Mouse (Mus musculus) midbrain, embryonic 13.5 days (tissue): Measurements from ENCODE around the gene Fam114a2. TPM values are rescaled to one million over a fixed set of nuclear protein-coding genes. Genes with fewer than 3 reads are reported as not detected.
A peak's percentile ranks its signal among the peaks of the same experiment; 100 is the strongest.

Experiments used
- ATAC-seq: fragments of 200-750 bp; cut with Nextera tagmentation; 2 replicates; pipeline ENCODE4 v1.8.0; 2017; ENCODE audit warnings: mild to moderate bottlenecking, moderate TSS enrichment, moderate library complexity
- H3K27ac ChIP-seq: fragments of 300-500 bp; sonication (generic); 2 replicates; pipeline ENCODE4 v1.5.1; 2015; ENCODE audit warnings: inconsistent platforms, mild to moderate bottlenecking, moderate library complexity
- H3K27me3 ChIP-seq: fragments of 300-500 bp; sonication (generic); 2 replicates; pipeline ENCODE4 v1.6.1; 2015; ENCODE audit warnings: mild to moderate bottlenecking, inconsistent platforms
- H3K36me3 ChIP-seq: fragments of 300-500 bp; sonication (generic); 2 replicates; pipeline ENCODE4 v1.6.1; 2015; ENCODE audit warnings: mild to moderate bottlenecking, inconsistent platforms
- H3K4me1 ChIP-seq: fragments of 300-500 bp; sonication (generic); replicated peaks from 2 replicates; pipeline ENCODE4 v1.6.1; 2015; ENCODE audit warnings: inconsistent platforms
- H3K4me2 ChIP-seq: fragments of 300-500 bp; sonication (generic); replicated peaks from 2 replicates; pipeline ENCODE4 v1.6.1; 2015; ENCODE audit warnings: moderate library complexity, mild to moderate bottlenecking, inconsistent platforms
- H3K4me3 ChIP-seq: fragments of 300-500 bp; sonication (generic); replicated peaks from 2 replicates; pipeline ENCODE4 v1.5.1; 2015; ENCODE audit warnings: mild to moderate bottlenecking, inconsistent platforms
- H3K9ac ChIP-seq: fragments of 300-500 bp; sonication (generic); replicated peaks from 2 replicates; pipeline ENCODE4 v1.6.1; 2015; ENCODE audit warnings: mild to moderate bottlenecking, inconsistent platforms
- H3K9me3 ChIP-seq: fragments of 300-500 bp; sonication (generic); 2 replicates; pipeline ENCODE4 v1.6.1; 2016; ENCODE audit warnings: mild to moderate bottlenecking, inconsistent platforms
- WGBS: fragments of 180-500 bp; shearing (Covaris S2); methylation state at CpG from one replicate; pipeline ENCODE4 v1.1.7; 2015; 5-methylcytosine and 5-hydroxymethylcytosine counted together
- polyA plus RNA-seq: library from polyadenylated mRNA; unstranded; fragments of >200 nt; fragmentation: Nextera tagmentation; extraction: Ambion mirVana; gene quantifications from 2 replicates; pipeline ENCODE4 v1.2.1, GENCODE M21; 2015

Fam114a2 gene
- polyA plus RNA-seq, 1 experiment from 2014 or later: 93.2 TPM

GRCm38 (mm10) chr11:57468706-57469105 lies 49.7 kb downstream of the Fam114a2 start:
- H3K27ac ChIP-seq: no peak overlapping the region
- 76% methylated on average over 4 of the region's 4 CpGs for WGBS

GRCm38 (mm10) chr11:57467159-57468110 lies 51.0 kb downstream of the Fam114a2 start:
- Histone ChIP-seq H3K9me3 (no peaks in the 10 kb centered on the region), H3K9ac (no peak overlapping the region; the same call in 1 of the 2 replicates), H3K4me3 (no peak overlapping the region), H3K36me3 (no peaks in the 10 kb centered on the region), H3K27me3 (no peaks in the 10 kb centered on the region), H3K27ac (peak overlapping the region; percentile 22; the same call in 1 of the 2 replicates), H3K4me1 (peaks cover 5% of the 10 kb centered on the region; the same call in 1 of the 2 replicates), H3K4me2 (0 out of 2 replicates have a peak overlapping the region, but pooled peaks have one; percentile 10)
- ATAC-seq: peak; percentile 95
- WGBS: 55% methylated on average over 23 of the region's 23 CpGs

More at GRCm38 (mm10) chr11:57468706-57469105, 49.7 kb downstream of the Fam114a2 start:
- H3K9me3 ChIP-seq: no peaks in the 10 kb centered on the region
- no peaks in the 10 kb centered on the region for H3K36me3 ChIP-seq
- no peak overlapping the region for H3K9ac ChIP-seq
- no peak overlapping the region for H3K4me3 ChIP-seq
- H3K4me2 ChIP-seq: no peak overlapping the region
- peaks cover 5% of the 10 kb centered on the region; the same call in 1 of the 2 replicates for H3K4me1 ChIP-seq
- ATAC-seq: no peak
- no peaks in the 10 kb centered on the region for H3K27me3 ChIP-seq

GRCm38 (mm10) chr11:57465844-57466243 lies 52.6 kb downstream of the Fam114a2 start:
- no peaks in the 10 kb centered on the region for H3K27me3 ChIP-seq
- H3K36me3 ChIP-seq: no peaks in the 10 kb centered on the region
- 85% methylated on average over 3 of the region's 3 CpGs for WGBS

GRCm38 (mm10) chr11:57465025-57465424 lies 53.4 kb downstream of the Fam114a2 start:
- H3K36me3 ChIP-seq: no peaks in the 10 kb centered on the region
- no peak overlapping the region for H3K4me3 ChIP-seq
- H3K4me2 ChIP-seq: no peak overlapping the region
- peaks cover 5% of the 10 kb centered on the region; the same call in 1 of the 2 replicates for H3K4me1 ChIP-seq
- H3K9ac ChIP-seq: no peak overlapping the region
- no peak overlapping the region for H3K27ac ChIP-seq
- ATAC-seq: no peak
- H3K27me3 ChIP-seq: no peaks in the 10 kb centered on the region
- WGBS: 39% methylated on average over 8 of the region's 8 CpGs
- H3K9me3 ChIP-seq: no peaks in the 10 kb centered on the region

More at GRCm38 (mm10) chr11:57465844-57466243, 52.6 kb downstream of the Fam114a2 start:
- no peaks in the 10 kb centered on the region for H3K9me3 ChIP-seq
- no peak overlapping the region for H3K27ac ChIP-seq
- H3K9ac ChIP-seq: no peak overlapping the region
- H3K4me2 ChIP-seq: no peak overlapping the region
- peaks cover 5% of the 10 kb centered on the region; the same call in 1 of the 2 replicates for H3K4me1 ChIP-seq
- ATAC-seq: no peak
- H3K4me3 ChIP-seq: no peak overlapping the region

GRCm38 (mm10) chr11:57459759-57460158 lies 58.7 kb downstream of the Fam114a2 start:
- 90% methylated on average over 6 of the region's 6 CpGs for WGBS
- Histone ChIP-seq H3K9ac (no peak overlapping the region), H3K4me3 (no peak overlapping the region), H3K4me2 (no peak overlapping the region), H3K27me3 (no peaks in the 10 kb centered on the region), H3K9me3 (no peaks in the 10 kb centered on the region), H3K36me3 (no peaks in the 10 kb centered on the region), H3K4me1 (no peaks in the 10 kb centered on the region), H3K27ac (no peak overlapping the region)
- no peak for ATAC-seq

GRCm38 (mm10) chr11:57454421-57454820 lies 64.0 kb downstream of the Fam114a2 start:
- Histone ChIP-seq H3K36me3 (no peaks in the 10 kb centered on the region), H3K27ac (no peak overlapping the region), H3K27me3 (no peaks in the 10 kb centered on the region), H3K4me2 (no peak overlapping the region), H3K4me1 (no peaks in the 10 kb centered on the region), H3K9ac (no peak overlapping the region), H3K4me3 (no peak overlapping the region), H3K9me3 (no peaks in the 10 kb centered on the region)
- 70% methylated on average over 5 of the region's 5 CpGs for WGBS
- no peak for ATAC-seq

- Histone ChIP-seq H3K9ac (no peak overlapping the region), H3K4me1 (no peaks in the 10 kb centered on the region), H3K36me3 (no peaks in the 10 kb centered on the region), H3K27ac (no peak overlapping the region), H3K4me3 (no peak overlapping the region), H3K4me2 (no peak overlapping the region), H3K27me3 (no peaks in the 10 kb centered on the region), H3K9me3 (no peaks in the 10 kb centered on the region)
- 79% methylated on average over 6 of the region's 6 CpGs for WGBS
- ATAC-seq: no peak
Observed at GRCm38 (mm10) chr11:57445237-57445962, 73.0 kb downstream of the Fam114a2 start.

- no peak overlapping the region for H3K4me2 ChIP-seq
Observed at GRCm38 (mm10) chr11:57434153-57434552, 84.3 kb downstream of the Fam114a2 start.

More at GRCm38 (mm10) chr11:57434153-57434552, 84.3 kb downstream of the Fam114a2 start:
- H3K36me3 ChIP-seq: no peaks in the 10 kb centered on the region
- H3K9me3 ChIP-seq: no peaks in the 10 kb centered on the region
- no peaks in the 10 kb centered on the region for H3K4me1 ChIP-seq
- H3K9ac ChIP-seq: no peak overlapping the region
- H3K27me3 ChIP-seq: no peaks in the 10 kb centered on the region
- no peak overlapping the region for H3K27ac ChIP-seq
- WGBS: 11% methylated on average over 1 of the region's 1 CpGs
- no peak overlapping the region for H3K4me3 ChIP-seq
- no peak for ATAC-seq

Other genes with a start within 250 kb of the Fam114a2 start
- gene Mfap3, start within 50 bp of the Fam114a2 start, polyA plus RNA-seq: 60.4 and 63.4 TPM in 2 replicates
- 13.0 and 15.6 TPM in 2 replicates for gene Galnt10, start 126.8 kb upstream of the Fam114a2 start, polyA plus RNA-seq